Mouse (Mus musculus): ENCODE measurements around the gene Carhsp1. TPM values are rescaled to one million over a fixed set of nuclear protein-coding genes. Genes with fewer than 3 reads are reported as not detected.

The Carhsp1 gene
- polyA plus RNA-seq, 1 experiment from 2014 or later = 80.4 TPM

- ATAC-seq (ENCODE audit: insufficient number of reproducible peaks, insufficient read depth, low FRiP score, low TSS enrichment, low read depth) = no peak
- Histone ChIP-seq H3K9me3 (no peaks in the 10 kb centered on the region), H3K4me1 (no peaks in the 10 kb centered on the region), H3K9ac (no peak overlapping the region), H3K4me2 (no peak overlapping the region), H3K4me3 (no peak overlapping the region), H3K27me3 (no peaks in the 10 kb centered on the region), H3K27ac (no peak overlapping the region), H3K36me3 (peaks cover 61% of the 10 kb centered on the region)
Observed at GRCm38 (mm10) chr16:8687559-8688112, 15.7 kb upstream of the Carhsp1 start.

DNA sequence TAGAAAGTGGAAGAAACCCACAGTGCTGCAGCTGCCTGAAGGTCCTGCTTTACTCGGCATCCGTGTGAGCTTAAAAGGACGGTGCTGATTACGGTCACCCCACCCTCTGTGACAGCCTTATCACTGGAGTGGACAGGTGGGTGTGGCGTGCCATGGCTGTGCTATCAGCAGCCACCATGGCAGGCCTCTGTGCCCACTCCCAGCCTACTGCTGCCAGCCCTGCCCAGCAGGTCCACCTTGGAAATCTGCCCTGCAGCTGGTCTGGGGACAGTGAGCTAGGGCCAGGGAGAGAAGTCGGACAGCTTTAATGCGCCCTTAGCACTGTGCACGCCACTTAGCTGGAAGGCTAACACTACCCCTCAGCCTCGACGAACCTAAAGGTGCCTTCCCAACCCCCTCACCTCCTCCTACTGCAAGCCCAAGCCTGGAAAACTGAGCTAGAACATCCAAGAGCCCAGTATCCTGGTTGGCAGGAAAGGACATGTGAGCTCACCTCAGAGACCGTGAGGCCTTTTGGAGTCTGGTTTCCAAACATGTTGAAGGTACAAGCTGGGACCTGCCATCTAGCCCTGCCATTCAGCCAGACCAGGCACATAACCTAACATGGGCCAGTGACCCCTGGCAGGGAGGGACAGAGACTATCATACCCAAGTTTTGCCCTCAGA is 15.0 kb upstream of the Carhsp1 start:
- H3K4me3 ChIP-seq = no peak overlapping the region
- H3K27ac ChIP-seq = no peak overlapping the region
- H3K36me3 ChIP-seq = peaks cover 55% of the 10 kb centered on the region
- ATAC-seq (ENCODE audit: insufficient number of reproducible peaks, insufficient read depth, low FRiP score, low TSS enrichment, low read depth) = no peak
- 76% methylated on average over 11 of the region's 11 CpGs for WGBS
- H3K9me3 ChIP-seq = no peaks in the 10 kb centered on the region
- no peak overlapping the region for H3K4me2 ChIP-seq
- H3K27me3 ChIP-seq = no peaks in the 10 kb centered on the region
- H3K9ac ChIP-seq = no peak overlapping the region
- H3K4me1 ChIP-seq = no peaks in the 10 kb centered on the region

DNA sequence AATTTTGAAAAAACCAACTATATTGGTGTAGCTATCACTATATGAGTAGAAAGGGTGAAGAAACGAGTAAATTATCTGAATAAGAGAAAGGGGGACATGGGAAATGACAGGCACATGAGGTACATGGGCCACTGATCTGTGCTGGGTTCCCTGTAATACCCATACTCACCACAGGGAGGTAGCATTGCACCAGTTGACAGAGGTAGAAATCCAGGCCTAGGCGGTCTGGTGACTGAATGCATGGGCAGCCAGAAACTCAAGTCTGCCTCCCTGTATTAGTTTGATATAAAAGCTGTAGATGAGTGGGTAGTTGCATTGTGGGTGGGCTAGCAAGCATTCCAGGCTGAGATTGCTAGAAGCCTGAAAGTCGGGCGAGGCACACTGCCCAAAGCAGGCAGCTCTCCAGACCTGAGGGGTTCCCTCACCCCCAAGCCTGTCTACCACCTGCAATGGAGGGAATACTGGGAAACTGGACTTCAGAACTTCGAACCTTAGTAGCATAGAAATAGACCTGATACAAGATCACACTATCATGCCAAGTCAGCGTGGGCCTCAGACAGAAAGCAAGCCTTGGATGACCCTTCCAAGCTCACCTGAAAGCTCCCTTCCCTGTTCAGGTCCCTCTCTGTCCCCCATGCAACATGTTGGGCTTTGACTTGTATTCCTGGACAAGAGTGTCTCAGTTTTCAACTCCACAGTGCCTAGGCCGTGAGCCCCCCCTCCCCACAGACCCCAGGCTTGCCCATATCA is 14.3 kb upstream of the Carhsp1 start:
- Histone ChIP-seq H3K4me1 (no peaks in the 10 kb centered on the region), H3K27me3 (no peaks in the 10 kb centered on the region), H3K9me3 (no peaks in the 10 kb centered on the region), H3K4me3 (no peak overlapping the region), H3K4me2 (no peak overlapping the region), H3K9ac (no peak overlapping the region), H3K27ac (no peak overlapping the region), H3K36me3 (peaks cover 48% of the 10 kb centered on the region)
- ATAC-seq (ENCODE audit: insufficient number of reproducible peaks, insufficient read depth, low FRiP score, low TSS enrichment, low read depth) = no peak; the same call in 1 of the 2 replicates
- 59% methylated on average over 7 of the region's 7 CpGs for WGBS

GRCm38 (mm10) chr16:8685087-8685486 is 13.1 kb upstream of the Carhsp1 start:
- H3K4me1 ChIP-seq = no peaks in the 10 kb centered on the region
- no peak overlapping the region for H3K27ac ChIP-seq
- no peak overlapping the region for H3K9ac ChIP-seq
- no peak for ATAC-seq (ENCODE audit: insufficient number of reproducible peaks, insufficient read depth, low FRiP score, low TSS enrichment, low read depth)
- H3K4me2 ChIP-seq = no peak overlapping the region
- 61% methylated on average over 4 of the region's 4 CpGs for WGBS
- H3K36me3 ChIP-seq = peaks cover 36% of the 10 kb centered on the region
- no peaks in the 10 kb centered on the region for H3K9me3 ChIP-seq
- no peak overlapping the region for H3K4me3 ChIP-seq
- no peaks in the 10 kb centered on the region for H3K27me3 ChIP-seq

DNA sequence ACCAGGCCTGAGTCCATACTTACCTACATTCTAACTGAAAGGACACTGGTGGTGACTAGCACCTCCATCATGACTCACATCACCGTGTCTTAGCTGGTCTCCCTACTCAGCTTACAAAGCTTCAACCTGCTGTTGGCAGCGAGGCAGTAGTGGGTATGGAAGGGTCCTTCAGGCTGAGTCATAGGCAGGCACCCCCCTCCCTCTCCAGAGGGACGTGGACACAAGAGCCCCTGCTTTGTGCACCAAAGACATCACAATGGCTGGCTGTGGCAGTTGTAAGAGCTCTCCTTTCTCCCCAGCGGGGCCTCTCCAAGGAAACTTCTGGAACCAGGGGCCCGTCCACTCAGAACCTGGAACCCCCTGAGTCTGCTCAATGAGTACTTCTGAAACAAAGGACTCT is 8.5 kb upstream of the Carhsp1 start, which contains the start of gene Gm5767:
Gm5767 (plus strand) TSS at position 301 of the 400 bp plus-strand sequence.
- no peak within 1 kb of the TSS for H3K4me2 ChIP-seq
- no peaks in the 10 kb centered on the region for H3K4me1 ChIP-seq
- H3K9ac ChIP-seq = no peak within 1 kb of the TSS
- no peaks in the 10 kb centered on the region for H3K9me3 ChIP-seq
- no peaks in the 10 kb centered on the region for H3K27me3 ChIP-seq
- H3K27ac ChIP-seq = no peak within 1 kb of the TSS
- ATAC-seq (ENCODE audit: insufficient number of reproducible peaks, insufficient read depth, low FRiP score, low TSS enrichment, low read depth) = no peak
- 89% methylated on average over 5 of the region's 5 CpGs for WGBS
- no peak within 1 kb of the TSS for H3K4me3 ChIP-seq
- H3K36me3 ChIP-seq = peaks cover 4% of the 10 kb centered on the region; the same call in 1 of the 2 replicates

- H3K36me3 ChIP-seq = peaks cover 4% of the 10 kb centered on the region; the same call in 1 of the 2 replicates
- H3K27me3 ChIP-seq = no peaks in the 10 kb centered on the region
- H3K4me3 ChIP-seq = no peak overlapping the region
- H3K27ac ChIP-seq = no peak overlapping the region
- no peak for ATAC-seq (ENCODE audit: insufficient number of reproducible peaks, insufficient read depth, low FRiP score, low TSS enrichment, low read depth)
- no peak overlapping the region for H3K9ac ChIP-seq
- WGBS = 76% methylated on average over 3 of the region's 3 CpGs
- H3K4me2 ChIP-seq = no peak overlapping the region
- H3K9me3 ChIP-seq = no peaks in the 10 kb centered on the region
- H3K4me1 ChIP-seq = no peaks in the 10 kb centered on the region
Observed at GRCm38 (mm10) chr16:8679780-8680179, 7.8 kb upstream of the Carhsp1 start.

- Histone ChIP-seq H3K4me1 (no peaks in the 10 kb centered on the region), H3K4me2 (no peak overlapping the region), H3K9ac (no peak overlapping the region), H3K4me3 (no peak overlapping the region), H3K9me3 (no peaks in the 10 kb centered on the region), H3K27ac (no peak overlapping the region), H3K36me3 (no peaks in the 10 kb centered on the region), H3K27me3 (no peaks in the 10 kb centered on the region)
- no peak for ATAC-seq (ENCODE audit: insufficient number of reproducible peaks, insufficient read depth, low FRiP score, low TSS enrichment, low read depth)
- 84% methylated on average over 4 of the region's 4 CpGs for WGBS
Observed at GRCm38 (mm10) chr16:8678676-8679075, 6.7 kb upstream of the Carhsp1 start.

GRCm38 (mm10) chr16:8678035-8678434 is 6.1 kb upstream of the Carhsp1 start:
- no peak for ATAC-seq (ENCODE audit: insufficient number of reproducible peaks, insufficient read depth, low FRiP score, low TSS enrichment, low read depth)
- no peaks in the 10 kb centered on the region for H3K4me1 ChIP-seq
- H3K4me2 ChIP-seq = no peak overlapping the region
- no peaks in the 10 kb centered on the region for H3K36me3 ChIP-seq
- 53% methylated on average over 5 of the region's 5 CpGs for WGBS
- H3K9me3 ChIP-seq = no peaks in the 10 kb centered on the region
- H3K4me3 ChIP-seq = no peak overlapping the region
- H3K27me3 ChIP-seq = peaks cover 4% of the 10 kb centered on the region
- no peak overlapping the region for H3K9ac ChIP-seq
- H3K27ac ChIP-seq = no peak overlapping the region

DNA sequence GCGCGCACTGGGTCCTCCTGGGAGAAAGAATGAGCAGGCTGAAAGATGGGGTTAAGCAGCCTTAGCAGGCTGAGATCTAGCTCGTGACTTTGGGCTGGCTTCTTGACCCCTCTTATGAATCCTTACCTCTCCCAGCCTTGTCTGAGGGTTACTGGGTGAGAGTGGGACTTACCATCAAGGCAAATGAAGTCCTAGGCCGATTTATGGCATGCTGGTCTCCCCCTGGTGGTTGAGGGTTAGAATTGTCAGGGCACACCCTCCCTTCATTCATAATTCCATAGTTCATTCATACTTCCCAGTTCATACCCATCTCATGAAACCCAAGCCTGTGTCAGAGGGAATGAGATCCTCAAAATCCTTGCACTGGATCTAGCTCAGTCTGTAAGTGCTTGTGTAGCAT is 4.8 kb upstream of the Carhsp1 start:
- H3K4me2 ChIP-seq = no peak overlapping the region
- H3K27ac ChIP-seq = no peak overlapping the region
- H3K9me3 ChIP-seq = no peaks in the 10 kb centered on the region
- H3K4me3 ChIP-seq = no peak overlapping the region
- peaks cover 9% of the 10 kb centered on the region for H3K27me3 ChIP-seq
- no peaks in the 10 kb centered on the region for H3K36me3 ChIP-seq
- no peak overlapping the region for H3K9ac ChIP-seq
- H3K4me1 ChIP-seq = no peaks in the 10 kb centered on the region
- 51% methylated on average over 4 of the region's 4 CpGs for WGBS
- ATAC-seq (ENCODE audit: insufficient number of reproducible peaks, insufficient read depth, low FRiP score, low TSS enrichment, low read depth) = no peak

DNA sequence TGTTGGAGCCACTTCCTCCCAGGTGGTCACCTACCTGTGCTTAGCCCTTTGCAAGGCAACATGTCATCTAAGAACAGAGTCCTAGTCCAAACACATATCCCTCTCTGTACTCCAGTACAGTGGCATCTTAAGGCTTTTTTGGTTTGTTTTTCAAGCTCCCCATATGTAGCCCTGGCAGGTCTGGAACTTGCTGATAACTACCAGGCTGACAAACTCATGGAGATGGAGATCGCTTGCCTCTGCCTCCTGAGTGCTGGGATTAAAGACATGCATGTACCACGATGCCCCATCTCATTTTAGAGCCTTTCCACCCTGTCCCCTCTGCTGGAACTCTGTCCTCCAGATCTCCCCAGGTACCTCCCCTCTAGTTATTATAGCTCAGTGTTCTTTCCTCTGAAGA is 4.3 kb upstream of the Carhsp1 start:
- Histone ChIP-seq H3K9me3 (no peaks in the 10 kb centered on the region), H3K9ac (no peak overlapping the region), H3K27me3 (peaks cover 9% of the 10 kb centered on the region), H3K4me2 (no peak overlapping the region), H3K36me3 (no peaks in the 10 kb centered on the region), H3K4me1 (no peaks in the 10 kb centered on the region), H3K4me3 (no peak overlapping the region), H3K27ac (no peak overlapping the region)
- ATAC-seq (ENCODE audit: insufficient number of reproducible peaks, insufficient read depth, low FRiP score, low TSS enrichment, low read depth) = no peak
- 75% methylated on average over 2 of the region's 2 CpGs for WGBS

GRCm38 (mm10) chr16:8675559-8675958 is 3.6 kb upstream of the Carhsp1 start:
- Histone ChIP-seq H3K27me3 (peaks cover 9% of the 10 kb centered on the region), H3K9ac (no peak overlapping the region), H3K4me3 (no peak overlapping the region), H3K36me3 (no peaks in the 10 kb centered on the region), H3K4me2 (no peak overlapping the region), H3K27ac (no peak overlapping the region), H3K9me3 (no peaks in the 10 kb centered on the region), H3K4me1 (peaks cover 5% of the 10 kb centered on the region)
- 84% methylated on average over 8 of the region's 8 CpGs for WGBS
- ATAC-seq (ENCODE audit: insufficient number of reproducible peaks, insufficient read depth, low FRiP score, low TSS enrichment, low read depth) = no peak

- no peak overlapping the region for H3K4me3 ChIP-seq
- H3K4me2 ChIP-seq = no peak overlapping the region
- H3K4me1 ChIP-seq = peaks cover 19% of the 10 kb centered on the region
- H3K9me3 ChIP-seq = no peaks in the 10 kb centered on the region
- 4% methylated on average over 8 of the region's 8 CpGs for WGBS
- peaks cover 9% of the 10 kb centered on the region for H3K27me3 ChIP-seq
- no peak for ATAC-seq (ENCODE audit: insufficient number of reproducible peaks, insufficient read depth, low FRiP score, low TSS enrichment, low read depth)
- H3K27ac ChIP-seq = no peak overlapping the region
- H3K9ac ChIP-seq = no peak overlapping the region
- H3K36me3 ChIP-seq = no peaks in the 10 kb centered on the region
Observed at GRCm38 (mm10) chr16:8674165-8674564, 2.2 kb upstream of the Carhsp1 start.

All from embryonic facial prominence, embryonic 13.5 days (tissue).